Mouse (Mus musculus): ENCODE results near the gene Rusc2. TPM values are rescaled to one million over a fixed set of nuclear protein-coding genes. Genes with fewer than 3 reads are reported as not detected.

Gene Rusc2
- polyA plus RNA-seq, 1 experiment from 2014 or later: 45.2 TPM

- no peaks in the 10 kb centered on the region for H3K36me3 ChIP-seq
- no peak overlapping the region for H3K4me3 ChIP-seq
- peaks cover 38% of the 10 kb centered on the region for H3K4me1 ChIP-seq
- no peaks in the 10 kb centered on the region for H3K27me3 ChIP-seq
- 89% methylated on average over 9 of the region's 9 CpGs for WGBS
- no peak overlapping the region for H3K9ac ChIP-seq (replicated peaks)
- no peak overlapping the region for H3K4me2 ChIP-seq (replicated peaks)
- no peaks in the 10 kb centered on the region for H3K9me3 ChIP-seq
- H3K27ac ChIP-seq (replicated peaks): no peak overlapping the region
- ATAC-seq (ENCODE audit: low FRiP score, low read depth): no peak
Measured at GRCm38 (mm10) chr4:43402212-43402611, 20.4 kb downstream of the Rusc2 start.

- 89% methylated on average over 10 of the region's 10 CpGs for WGBS
- ATAC-seq (ENCODE audit: low FRiP score, low read depth): no peak
Measured at GRCm38 (mm10) chr4:43404697-43405096, 22.9 kb downstream of the Rusc2 start.

GRCm38 (mm10) chr4:43406162-43406971, 24.6 kb downstream of the Rusc2 start:
- 1% methylated on average over 28 of the region's 28 CpGs for WGBS
- peak overlapping the region; percentile 56 for H3K4me3 ChIP-seq
- no peaks in the 10 kb centered on the region for H3K27me3 ChIP-seq
- H3K4me2 ChIP-seq (replicated peaks): peak overlapping the region; percentile 67
- H3K27ac ChIP-seq (replicated peaks): peak overlapping the region; percentile 92
- peaks cover 25% of the 10 kb centered on the region for H3K4me1 ChIP-seq
- ATAC-seq (ENCODE audit: low FRiP score, low read depth): peak; percentile 95
- H3K9ac ChIP-seq (replicated peaks): peak overlapping the region; percentile 85
- no peaks in the 10 kb centered on the region for H3K9me3 ChIP-seq
- H3K36me3 ChIP-seq: no peaks in the 10 kb centered on the region

More at GRCm38 (mm10) chr4:43404697-43405096, 22.9 kb downstream of the Rusc2 start:
- Histone ChIP-seq H3K4me1 (peaks cover 33% of the 10 kb centered on the region), H3K27me3 (no peaks in the 10 kb centered on the region), H3K36me3 (no peaks in the 10 kb centered on the region), H3K9me3 (no peaks in the 10 kb centered on the region), H3K4me3 (no peak overlapping the region), H3K9ac (replicated peaks) (no peak overlapping the region), H3K4me2 (replicated peaks) (no peak overlapping the region), H3K27ac (replicated peaks) (no peak overlapping the region)

- Histone ChIP-seq H3K9ac (replicated peaks) (peak overlapping the region; percentile 85), H3K27ac (replicated peaks) (peak overlapping the region; percentile 92), H3K27me3 (no peaks in the 10 kb centered on the region), H3K9me3 (no peaks in the 10 kb centered on the region), H3K4me3 (peak overlapping the region; percentile 56), H3K4me1 (peaks cover 23% of the 10 kb centered on the region), H3K36me3 (no peaks in the 10 kb centered on the region), H3K4me2 (replicated peaks) (peak overlapping the region; percentile 67)
- WGBS: 65% methylated on average over 12 of the region's 12 CpGs
- ATAC-seq (ENCODE audit: low FRiP score, low read depth): peak; percentile 42; the same call in 1 of the 2 replicates
Measured at GRCm38 (mm10) chr4:43407071-43407920, 25.5 kb downstream of the Rusc2 start.

- Histone ChIP-seq H3K27ac (replicated peaks) (no peak overlapping the region), H3K4me1 (0 out of 2 replicates have a peak, but pooled peaks cover 3% of the 10 kb centered on the region), H3K9ac (replicated peaks) (no peak overlapping the region), H3K4me3 (no peak overlapping the region), H3K9me3 (no peaks in the 10 kb centered on the region), H3K4me2 (replicated peaks) (no peak overlapping the region), H3K36me3 (peaks cover 43% of the 10 kb centered on the region), H3K27me3 (no peaks in the 10 kb centered on the region)
- ATAC-seq (ENCODE audit: low FRiP score, low read depth): no peak
- WGBS: 94% methylated on average over 14 of the region's 14 CpGs
Measured at GRCm38 (mm10) chr4:43414761-43415160, 33.0 kb downstream of the Rusc2 start.

- Histone ChIP-seq H3K4me3 (no peak overlapping the region), H3K36me3 (peaks cover 43% of the 10 kb centered on the region), H3K9ac (replicated peaks) (no peak overlapping the region), H3K4me1 (0 out of 2 replicates have a peak, but pooled peaks cover 7% of the 10 kb centered on the region), H3K4me2 (replicated peaks) (no peak overlapping the region), H3K27me3 (no peaks in the 10 kb centered on the region), H3K9me3 (no peaks in the 10 kb centered on the region), H3K27ac (replicated peaks) (no peak overlapping the region)
- WGBS: 93% methylated on average over 29 of the region's 29 CpGs
- no peak for ATAC-seq (ENCODE audit: low FRiP score, low read depth)
Measured at GRCm38 (mm10) chr4:43415221-43416070, 33.7 kb downstream of the Rusc2 start.

- H3K4me3 ChIP-seq: no peak overlapping the region
- H3K4me2 ChIP-seq (replicated peaks): no peak overlapping the region
- 95% methylated on average over 22 of the region's 22 CpGs for WGBS
- no peak overlapping the region for H3K27ac ChIP-seq (replicated peaks)
- peaks cover 43% of the 10 kb centered on the region for H3K36me3 ChIP-seq
- no peaks in the 10 kb centered on the region for H3K27me3 ChIP-seq
- H3K9me3 ChIP-seq: no peaks in the 10 kb centered on the region
- no peak overlapping the region for H3K9ac ChIP-seq (replicated peaks)
- ATAC-seq (ENCODE audit: low FRiP score, low read depth): no peak
- 0 out of 2 replicates have a peak, but pooled peaks cover 7% of the 10 kb centered on the region for H3K4me1 ChIP-seq
Measured at GRCm38 (mm10) chr4:43416071-43416490, 34.3 kb downstream of the Rusc2 start.

- H3K4me2 ChIP-seq (replicated peaks): no peak overlapping the region
- peaks cover 6% of the 10 kb centered on the region; the same call in 1 of the 2 replicates for H3K27me3 ChIP-seq
- H3K27ac ChIP-seq (replicated peaks): no peak overlapping the region
- 81% methylated on average over 16 of the region's 16 CpGs for WGBS
- ATAC-seq (ENCODE audit: low FRiP score, low read depth): no peak
- no peak overlapping the region for H3K4me3 ChIP-seq
- H3K4me1 ChIP-seq: 0 out of 2 replicates have a peak, but pooled peaks cover 7% of the 10 kb centered on the region
- H3K9ac ChIP-seq (replicated peaks): no peak overlapping the region
- H3K36me3 ChIP-seq: peaks cover 55% of the 10 kb centered on the region
- no peaks in the 10 kb centered on the region for H3K9me3 ChIP-seq
Measured at GRCm38 (mm10) chr4:43417269-43418062, 35.7 kb downstream of the Rusc2 start.

- no peak for ATAC-seq (ENCODE audit: low FRiP score, low read depth)
- H3K27me3 ChIP-seq: peaks cover 16% of the 10 kb centered on the region
- peaks cover 65% of the 10 kb centered on the region for H3K36me3 ChIP-seq
- no peak overlapping the region for H3K4me3 ChIP-seq
- H3K9ac ChIP-seq (replicated peaks): no peak overlapping the region
- no peak overlapping the region for H3K27ac ChIP-seq (replicated peaks)
- 77% methylated on average over 4 of the region's 4 CpGs for WGBS
- H3K9me3 ChIP-seq: no peaks in the 10 kb centered on the region
- 0 out of 2 replicates have a peak, but pooled peaks cover 7% of the 10 kb centered on the region for H3K4me1 ChIP-seq
- H3K4me2 ChIP-seq (replicated peaks): no peak overlapping the region
Measured at GRCm38 (mm10) chr4:43418450-43418849, 36.7 kb downstream of the Rusc2 start.

- H3K9ac ChIP-seq (replicated peaks): no peak overlapping the region
- H3K9me3 ChIP-seq: no peaks in the 10 kb centered on the region
- peaks cover 23% of the 10 kb centered on the region for H3K27me3 ChIP-seq
- H3K36me3 ChIP-seq: peaks cover 69% of the 10 kb centered on the region
- no peak overlapping the region for H3K4me2 ChIP-seq (replicated peaks)
- H3K4me3 ChIP-seq: no peak overlapping the region
- no peak for ATAC-seq (ENCODE audit: low FRiP score, low read depth)
- H3K4me1 ChIP-seq: 0 out of 2 replicates have a peak, but pooled peaks cover 7% of the 10 kb centered on the region
- H3K27ac ChIP-seq (replicated peaks): no peak overlapping the region
- 64% methylated on average over 15 of the region's 15 CpGs for WGBS
Measured at GRCm38 (mm10) chr4:43418973-43419656, 37.3 kb downstream of the Rusc2 start.

Measured in midbrain, embryonic 12.5 days (tissue).